In genomic region chr11:105264506-105264905, GRCm38 (mm10) we compare ENCODE assay signal across 29 mouse cellular contexts. TPM values are rescaled to one million over a fixed set of nuclear protein-coding genes. Genes with fewer than 3 reads are reported as not detected.
DNase-seq lines count a peak whose midpoint lies in the region; ATAC-seq and TF ChIP-seq lines count a peak whose summit lies in the region.
"Had no signal": no experiment of that assay in that cellular context is flagged by ENCODE, and none has a peak within 500 bp of the region (broad histone marks: within the 10 kb centered on the region; RNA-seq: fewer than 3 reads in every experiment).

No protein-coding gene starts in this region.

- H3K27ac ChIP-seq in liver, embryonic 11.5 days (ENCODE audit: low read depth, low read length) = no peak overlapping the region
- H3K27ac ChIP-seq: embryonic facial prominence, embryonic 12.5 days; embryonic facial prominence, embryonic 15.5 days; hindbrain, embryonic 10.5 days; hindbrain, embryonic 13.5 days; hindbrain, postnatal 0 days had no signal

- no peak overlapping the region for H3K4me3 ChIP-seq in liver, embryonic 11.5 days (ENCODE audit: low read depth, low read length)
- H3K4me3 ChIP-seq: embryonic facial prominence, embryonic 12.5 days; embryonic facial prominence, embryonic 15.5 days; erythroblast, embryonic 14.5 days; hindbrain, embryonic 10.5 days; hindbrain, embryonic 13.5 days had no signal

- H3K4me2 ChIP-seq in liver, embryonic 11.5 days = no peak overlapping the region
- H3K4me2 ChIP-seq: embryonic facial prominence, embryonic 12.5 days; embryonic facial prominence, embryonic 15.5 days; heart, embryonic 11.5 days; hindbrain, embryonic 13.5 days had no signal

- no peak for TF ChIP-seq POLR2A in brain, embryonic 14.5 days (IDR thresholded peaks at IDR 0.05; ENCODE audit: borderline replicate concordance, extremely low read depth, insufficient read depth, insufficient read length, poor library complexity, severe bottlenecking)

- H3K36me3 ChIP-seq in liver, embryonic 11.5 days (ENCODE audit: control insufficient read depth, insufficient read depth, low read length) = peaks cover 16% of the 10 kb centered on the region

- no peaks in the 10 kb centered on the region for H3K27me3 ChIP-seq in liver, embryonic 11.5 days (replicated peaks; ENCODE audit: control insufficient read depth, insufficient read depth, low read length)
- H3K27me3 ChIP-seq: embryonic facial prominence, embryonic 12.5 days; embryonic facial prominence, embryonic 15.5 days; hindbrain, embryonic 13.5 days had no signal

- no peaks in the 10 kb centered on the region for H3K9me3 ChIP-seq in liver, embryonic 11.5 days (ENCODE audit: control insufficient read depth, low read length)
- H3K9me3 ChIP-seq: embryonic facial prominence, embryonic 12.5 days; embryonic facial prominence, embryonic 15.5 days; hindbrain, embryonic 10.5 days; hindbrain, embryonic 13.5 days had no signal

- no peaks in the 10 kb centered on the region for H3K4me1 ChIP-seq in liver, embryonic 11.5 days (replicated peaks; ENCODE audit: control insufficient read depth, insufficient read depth, low read length)
- H3K4me1 ChIP-seq: embryonic facial prominence, embryonic 12.5 days; embryonic facial prominence, embryonic 15.5 days; hindbrain, embryonic 10.5 days had no signal

- peak; percentile 73 for DNase-seq in heart, adult 11 months
- no peak for DNase-seq in heart, postnatal 4 days
- peak; percentile 67 for DNase-seq in Muller cell, postnatal 12 days (ENCODE audit: inconsistent ontology term)
- peak; percentile 64 for DNase-seq in brain, embryonic 14.5 days (ENCODE audit: low read depth)
- peak; percentile 70 for DNase-seq in retina, postnatal 1 day
- no peak for DNase-seq in liver, embryonic 11.5 days (ENCODE audit: low spot score)
- DNase-seq: adrenal gland, postnatal 10 days; adrenal gland, postnatal 36 days; cerebellum, adult 11 months; cerebellum, adult 2 months; cerebellum, adult 9-11 months; cerebellum, postnatal 25 days; gastrocnemius, postnatal 10 days; gastrocnemius, postnatal 36 days had no signal

- H3K9ac ChIP-seq in liver, embryonic 11.5 days (ENCODE audit: low read depth, low read length) = no peak overlapping the region
- H3K9ac ChIP-seq: embryonic facial prominence, embryonic 12.5 days; embryonic facial prominence, embryonic 15.5 days; hindbrain, embryonic 13.5 days had no signal

- TF ChIP-seq CTCF in brain, embryonic 14.5 days (IDR thresholded peaks at IDR 0.05; ENCODE audit: borderline replicate concordance, extremely low read depth, insufficient read depth, insufficient read length) = no peak

- ATAC-seq in liver, embryonic 11.5 days (replicated peaks; ENCODE audit: low FRiP score) = no peak
- ATAC-seq: activated CD4-positive, CD25-positive, alpha-beta regulatory T cell, adult 4 months; CD4-positive, CD25-positive, alpha-beta regulatory T cell, adult 4 months; forebrain, embryonic 16.5 days; hindbrain, postnatal 0 days; inflammation-experienced regulatory T-cells, adult 6 months; intestine, embryonic 16.5 days had no signal

RNA-seq across cellular contexts. Expression of gene Mrc2, which starts 27.9 kb away (rescaled TPM):
- 10 to 100 TPM; 31.5 to 32.8 TPM for total RNA-seq in heart, postnatal 4 days (2021)
- 12.5 and 17.3 TPM in 2 replicates for polyA plus RNA-seq in brain, embryonic 14.5 days (2012; rRNA removed)
- polyA plus RNA-seq in liver, embryonic 11.5 days (2014; fragmentation: Nextera tagmentation; extraction: Ambion mirVana) = 3.3 and 4.8 TPM in 2 replicates
- total RNA-seq: common myeloid progenitor, adult 5-6 weeks; granulocyte monocyte progenitor cell, adult 5-6 weeks; MEL had no signal
- polyA plus RNA-seq: activated CD4-positive, CD25-positive, alpha-beta regulatory T cell, adult 4 months; CD4-positive, CD25-positive, alpha-beta regulatory T cell, adult 4 months; inflammation-experienced regulatory T-cells, adult 6 months had no signal

Comparison
In these comparisons a context has a peak if more than half of its experiments do, and no peak if none do; other contexts are left out.
1. DNase-seq: peak in heart, adult 11 months (single experiment), Muller cell, postnatal 12 days (single experiment), brain, embryonic 14.5 days (single experiment) and retina, postnatal 1 day (single experiment); none in heart, postnatal 4 days (single experiment) and liver, embryonic 11.5 days (single experiment).